Mouse (Mus musculus): ENCODE measurements at regions not wholly inside any gene's neighbourhood (a gene's known extent, or its start where the extent isn't known, plus 50 kb on each side); places are given as distances from the start of the nearest gene placed in this dataset.
"Not testable (repeated sequence)": the region's sequence is repeated elsewhere in the genome, so short reads cannot be mapped to it uniquely, and the experiment has no call there.

GRCm38 (mm10) chr14:86062885-86063619, 1078.0 kb downstream of the Diaph3 start:
- Histone ChIP-seq H3K4me1 (ENCODE audit: control insufficient read depth, insufficient read depth, low read length) (no peaks in the 10 kb centered on the region), H3K4me3 (ENCODE audit: insufficient read depth, low read length) (no peak overlapping the region), H3K27ac (ENCODE audit: insufficient read depth, low read length) (no peak overlapping the region)
- TF ChIP-seq POLR2A (IDR thresholded peaks at IDR 0.05; ENCODE audit: low read depth, low read length) = no peak
- TF ChIP-seq CTCF (IDR thresholded peaks at IDR 0.05; ENCODE audit: borderline replicate concordance, insufficient read depth, low read length) = no peak

GRCm38 (mm10) chr14:86056991-86057390, 1084.0 kb downstream of the Diaph3 start:
- Histone ChIP-seq H3K4me3 (ENCODE audit: insufficient read depth, low read length) (no peak overlapping the region), H3K4me1 (ENCODE audit: control insufficient read depth, insufficient read depth, low read length) (no peaks in the 10 kb centered on the region), H3K27ac (ENCODE audit: insufficient read depth, low read length) (no peak overlapping the region)
- no peak for TF ChIP-seq POLR2A (IDR thresholded peaks at IDR 0.05; ENCODE audit: low read depth, low read length)
- no peak for TF ChIP-seq CTCF (IDR thresholded peaks at IDR 0.05; ENCODE audit: borderline replicate concordance, insufficient read depth, low read length)

- no peak overlapping the region for H3K27ac ChIP-seq (ENCODE audit: insufficient read depth, low read length)
Observed at GRCm38 (mm10) chr14:86054668-86055067, 1086.4 kb downstream of the Diaph3 start.

GRCm38 (mm10) chr14:86029401-86029800, 1111.6 kb downstream of the Diaph3 start:
- TF ChIP-seq CTCF (IDR thresholded peaks at IDR 0.05; ENCODE audit: borderline replicate concordance, insufficient read depth, low read length) (no peak), POLR2A (IDR thresholded peaks at IDR 0.05; ENCODE audit: low read depth, low read length) (no peak)
- Histone ChIP-seq H3K4me3 (ENCODE audit: insufficient read depth, low read length) (no peak overlapping the region), H3K27ac (ENCODE audit: insufficient read depth, low read length) (no peak overlapping the region), H3K4me1 (ENCODE audit: control insufficient read depth, insufficient read depth, low read length) (no peaks in the 10 kb centered on the region)

More at GRCm38 (mm10) chr14:86054668-86055067, 1086.4 kb downstream of the Diaph3 start:
- TF ChIP-seq POLR2A (IDR thresholded peaks at IDR 0.05; ENCODE audit: low read depth, low read length) (no peak), CTCF (IDR thresholded peaks at IDR 0.05; ENCODE audit: borderline replicate concordance, insufficient read depth, low read length) (no peak)
- no peak overlapping the region for H3K4me3 ChIP-seq (ENCODE audit: insufficient read depth, low read length)
- H3K4me1 ChIP-seq (ENCODE audit: control insufficient read depth, insufficient read depth, low read length) = no peaks in the 10 kb centered on the region

GRCm38 (mm10) chr14:86017611-86018010, 1123.4 kb downstream of the Diaph3 start:
- H3K27ac ChIP-seq (ENCODE audit: insufficient read depth, low read length); H3K4me3 ChIP-seq (ENCODE audit: insufficient read depth, low read length); H3K4me1 ChIP-seq (ENCODE audit: control insufficient read depth, insufficient read depth, low read length): not testable (repeated sequence)

Measured in embryonic fibroblast, embryonic 13.5 days (primary cell).